Mouse (Mus musculus): ENCODE data around the gene Usp22.

DNA sequence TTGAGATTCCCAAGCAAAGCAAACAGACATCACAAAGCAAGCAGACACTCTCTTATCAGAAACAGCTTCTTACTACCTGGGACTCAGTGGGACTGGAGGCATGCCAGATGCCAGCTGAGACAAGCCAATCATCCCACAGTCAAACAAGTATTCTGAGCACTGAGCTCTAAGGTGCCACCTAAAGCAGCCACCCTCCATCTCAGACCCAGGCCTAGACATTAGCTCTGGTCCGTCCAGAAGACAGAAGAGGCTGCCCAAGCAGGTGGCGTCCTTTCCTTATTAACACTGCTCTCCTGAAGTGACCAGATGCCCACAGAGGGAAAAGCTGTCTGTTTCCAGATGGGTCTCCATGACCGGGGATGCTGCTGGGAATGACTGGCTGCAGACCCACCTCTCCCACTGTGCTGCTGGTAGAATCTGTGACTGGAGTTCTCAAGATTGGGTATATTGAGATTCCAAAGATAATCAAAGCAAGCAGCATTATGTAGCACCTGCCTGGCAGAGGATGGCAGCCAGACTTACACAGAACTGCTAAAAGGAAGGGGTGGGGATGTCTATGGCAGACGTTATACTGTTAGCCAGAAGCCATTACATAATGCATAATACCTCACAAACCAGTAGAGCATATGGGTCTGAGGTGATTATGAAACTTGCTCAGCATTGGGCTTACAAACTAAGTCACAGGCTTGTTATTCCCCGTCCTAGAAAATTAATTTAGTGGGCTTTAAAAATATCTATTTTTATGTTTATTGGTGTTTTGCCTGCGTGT is 24.4 kb downstream of the Usp22 start:
- TF ChIP-seq CTCF (IDR thresholded peaks at IDR 0.05; ENCODE audit: low read depth): no peak
- no peak for TF ChIP-seq EP300 (IDR thresholded peaks at IDR 0.05; ENCODE audit: low read depth)

All from heart, postnatal 0 days (tissue).